Mouse (Mus musculus) C2C12 (cell line): ENCODE measurements around the gene Cys1. TPM values are rescaled to one million over a fixed set of nuclear protein-coding genes. Genes with fewer than 3 reads are reported as not detected.

Experiments used
- H3K27me3 ChIP-seq: one replicate; pipeline ENCODE4 v1.6.1; 2011; ENCODE audit not compliant: control insufficient read depth, insufficient read depth, insufficient read length
- H3K36me3 ChIP-seq: one replicate; pipeline ENCODE4 v1.6.1; 2011; ENCODE audit not compliant: control insufficient read depth, insufficient read depth
- H3K4me3 ChIP-seq: one replicate; pipeline ENCODE4 v1.5.1; 2011; ENCODE audit warnings: mild to moderate bottlenecking, control low read depth; ENCODE audit not compliant: poor library complexity, insufficient read depth, severe bottlenecking
- H3K79me2 ChIP-seq: one replicate; pipeline ENCODE4 v1.6.1; 2011; ENCODE audit not compliant: control insufficient read depth, insufficient read depth
- H3K79me3 ChIP-seq: one replicate; pipeline ENCODE4 v1.6.1; 2011; ENCODE audit warnings: low read depth, control low read depth
- H3ac ChIP-seq: one replicate; pipeline ENCODE3; 2011; ENCODE audit warnings: low read depth; ENCODE audit not compliant: control insufficient read depth, insufficient read length
- CEBPB ChIP-seq: IDR thresholded peaks from one replicate; pipeline ENCODE4 v1.6.1; 2011; ENCODE audit warnings: low read depth, mild to moderate bottlenecking, control low read depth, moderate library complexity
- CTCF ChIP-seq: IDR thresholded peaks from one replicate; pipeline ENCODE4 v1.5.1; 2011; ENCODE audit not compliant: control insufficient read depth, insufficient read depth, insufficient read length
- FOSL1 ChIP-seq: IDR thresholded peaks from one replicate; pipeline ENCODE4 v1.8.0; 2011; ENCODE audit warnings: mild to moderate bottlenecking, low read length; ENCODE audit not compliant: poor library complexity, insufficient read depth, severe bottlenecking
- MAX ChIP-seq: IDR thresholded peaks from one replicate; pipeline ENCODE4 v1.6.1; 2011; ENCODE audit warnings: mild to moderate bottlenecking, control low read depth
- MYOD1 ChIP-seq: IDR thresholded peaks from one replicate; pipeline ENCODE4 v1.6.1; 2011; ENCODE audit warnings: low read depth; ENCODE audit not compliant: control insufficient read depth, insufficient read length
- MYOG ChIP-seq: IDR thresholded peaks from one replicate; pipeline ENCODE4 v1.6.1; 2011; ENCODE audit not compliant: control insufficient read depth, insufficient read length; ENCODE audit errors: extremely low read depth
- USF1 ChIP-seq: IDR thresholded peaks from one replicate; pipeline ENCODE4 v1.6.1; 2011; ENCODE audit warnings: low read depth, mild to moderate bottlenecking, control low read depth, moderate library complexity
- polyA plus RNA-seq: library from polyadenylated mRNA; unstranded; fragments of >200 nt; fragmentation: generic; extraction: Trizol; gene quantifications from one replicate; pipeline ENCODE4 v1.2.1, GENCODE M21; 2012; ENCODE audit warnings: missing spikeins

Gene Cys1
- polyA plus RNA-seq, 1 experiment = 0.36 TPM

- no peak for TF ChIP-seq MAX
- no peak overlapping the region for H3K4me3 ChIP-seq
Observed at GRCm38 (mm10) chr12:24686038-24686695, 4.6 kb upstream of the Cys1 start.

GRCm38 (mm10) chr12:24683461-24683860 is 1.8 kb upstream of the Cys1 start:
- Histone ChIP-seq H3K79me2 (no peaks in the 10 kb centered on the region), H3K27me3 (peaks cover 13% of the 10 kb centered on the region)
- TF ChIP-seq USF1 (no peak), MYOG (no peak), MYOD1 (no peak), CEBPB (no peak), MAX (no peak), CTCF (no peak), FOSL1 (no peak)

More at GRCm38 (mm10) chr12:24686038-24686695, 4.6 kb upstream of the Cys1 start:
- H3K27me3 ChIP-seq = peaks cover 12% of the 10 kb centered on the region
- H3ac ChIP-seq = no peak overlapping the region
- H3K36me3 ChIP-seq = no peaks in the 10 kb centered on the region
- H3K79me2 ChIP-seq = no peaks in the 10 kb centered on the region
- H3K79me3 ChIP-seq = no peaks in the 10 kb centered on the region

GRCm38 (mm10) chr12:24682563-24682962 is 950 bp upstream of the Cys1 start:
- TF ChIP-seq MYOD1 = no peak
- TF ChIP-seq CTCF = no peak
- TF ChIP-seq CEBPB = no peak
- no peak for TF ChIP-seq MYOG
- no peak for TF ChIP-seq FOSL1
- TF ChIP-seq USF1 = no peak
- no peak for TF ChIP-seq MAX
- Histone ChIP-seq H3K79me3 (no peaks in the 10 kb centered on the region), H3ac (no peak overlapping the region), H3K27me3 (peaks cover 13% of the 10 kb centered on the region), H3K79me2 (no peaks in the 10 kb centered on the region), H3K36me3 (no peaks in the 10 kb centered on the region), H3K4me3 (no peak overlapping the region)

More at GRCm38 (mm10) chr12:24683461-24683860, 1.8 kb upstream of the Cys1 start:
- H3ac ChIP-seq = no peak overlapping the region
- H3K4me3 ChIP-seq = no peak overlapping the region
- H3K36me3 ChIP-seq = no peaks in the 10 kb centered on the region
- no peaks in the 10 kb centered on the region for H3K79me3 ChIP-seq

- peak overlapping the region; percentile 57 for H3ac ChIP-seq
- peaks cover 7% of the 10 kb centered on the region for H3K27me3 ChIP-seq
- no peaks in the 10 kb centered on the region for H3K79me2 ChIP-seq
- TF ChIP-seq CTCF (peak; percentile 20), CEBPB (no peak), MYOG (no peak), MAX (no peak), USF1 (no peak)
- H3K4me3 ChIP-seq = peak overlapping the region; percentile 11
- no peaks in the 10 kb centered on the region for H3K36me3 ChIP-seq
- H3K79me3 ChIP-seq = no peaks in the 10 kb centered on the region
Observed at GRCm38 (mm10) chr12:24680492-24681285, 924 bp downstream of the Cys1 start.

GRCm38 (mm10) chr12:24680096-24680491 is 1.5 kb downstream of the Cys1 start:
- H3ac ChIP-seq = no peak overlapping the region
- H3K79me2 ChIP-seq = no peaks in the 10 kb centered on the region
- H3K4me3 ChIP-seq = no peak overlapping the region
- TF ChIP-seq MYOG = no peak
- no peak for TF ChIP-seq CTCF
- H3K27me3 ChIP-seq = peaks cover 7% of the 10 kb centered on the region
- H3K79me3 ChIP-seq = no peaks in the 10 kb centered on the region
- H3K36me3 ChIP-seq = no peaks in the 10 kb centered on the region

GRCm38 (mm10) chr12:24662131-24662530 is 19.5 kb downstream of the Cys1 start:
- Histone ChIP-seq H3K79me2 (no peaks in the 10 kb centered on the region), H3K27me3 (no peaks in the 10 kb centered on the region), H3K36me3 (peaks cover 5% of the 10 kb centered on the region), H3ac (no peak overlapping the region), H3K4me3 (no peak overlapping the region), H3K79me3 (no peaks in the 10 kb centered on the region)
- TF ChIP-seq CTCF (no peak), MYOD1 (no peak), FOSL1 (no peak), MYOG (no peak), MAX (no peak), CEBPB (no peak), USF1 (no peak)
